In the genomic region with DNA sequence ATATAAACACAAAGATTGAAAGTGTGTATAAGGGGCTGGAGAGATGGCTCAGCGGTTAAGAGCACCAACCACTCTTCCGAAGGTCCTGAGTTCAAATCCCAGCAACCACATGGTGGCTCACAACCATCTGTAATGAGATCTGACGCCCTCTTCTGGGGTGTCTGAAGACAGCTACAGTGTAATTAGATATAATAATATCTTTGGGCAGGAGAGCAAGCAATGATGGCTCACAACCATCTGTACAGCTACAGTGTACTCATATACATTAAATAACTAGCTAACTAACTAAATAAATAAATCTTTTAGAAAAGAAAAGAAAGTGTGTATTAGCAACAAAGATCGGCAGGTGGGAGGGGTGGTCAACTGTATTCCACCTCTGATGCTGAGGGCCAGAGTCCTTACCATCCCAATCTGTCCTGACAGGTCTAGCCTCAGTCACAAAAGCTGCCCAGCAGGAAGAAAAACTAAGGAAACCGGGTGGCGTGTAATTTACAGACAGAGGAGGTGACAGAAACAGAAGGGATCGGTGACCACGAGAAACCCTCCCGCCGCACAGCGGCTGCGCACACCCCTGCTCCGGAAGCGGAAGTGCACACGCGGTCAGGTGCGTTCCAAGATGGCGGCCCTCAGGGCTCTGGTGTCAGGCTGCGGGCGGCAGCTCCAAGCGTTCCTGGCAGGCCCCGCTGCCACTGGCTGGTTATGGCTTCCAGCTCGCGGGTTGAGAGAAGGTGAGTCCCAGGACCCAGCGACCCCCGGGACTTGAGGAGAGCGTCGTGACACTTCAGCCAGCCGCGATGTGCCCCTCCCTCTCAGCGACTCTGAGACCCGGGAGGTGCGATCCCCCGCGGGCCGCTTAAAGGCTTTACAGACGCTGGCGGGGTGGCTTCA, we compare ENCODE assay signal across 1 mouse cellular context.
A peak's percentile ranks its signal among the peaks of the same experiment; 100 is the strongest.
TF ChIP-seq lines count a peak whose summit lies in the region.

A gene (plus strand): TSS at position 585 of the 888 bp plus-strand sequence.

TF ChIP-seq in CH12.LX, 34 proteins besides CTCF, POLR2A, EP300 and RAD21 (continued from another document):
- peak; percentile 92 for TF ChIP-seq HCFC1 (IDR thresholded peaks at IDR 0.05; ENCODE audit: low read depth, low read length)
- peak; percentile 56 for TF ChIP-seq IRF4 (IDR thresholded peaks at IDR 0.05; ENCODE audit: low read depth, low read length)
- no peak for TF ChIP-seq JUN (IDR thresholded peaks at IDR 0.05; ENCODE audit: insufficient read depth, low read depth, low read length)
- TF ChIP-seq MXI1 (IDR thresholded peaks at IDR 0.05; ENCODE audit: low read depth, low read length): peak; percentile 96
- peak; percentile 88 for TF ChIP-seq SIN3A (IDR thresholded peaks at IDR 0.05; ENCODE audit: low read length)
- peak; percentile 92; the same call in 1 of the 2 replicates for TF ChIP-seq KAT2A (IDR thresholded peaks at IDR 0.05; ENCODE audit: insufficient replicate concordance, low read length)
- peak; percentile 84 for TF ChIP-seq MYC (IDR thresholded peaks at IDR 0.05; ENCODE audit: low read depth, low read length)
- peak; percentile 93 for TF ChIP-seq ELF1 (IDR thresholded peaks at IDR 0.05; ENCODE audit: low read depth, low read length)
- no peak for TF ChIP-seq MAFK (IDR thresholded peaks at IDR 0.05; ENCODE audit: insufficient replicate concordance, low read length)
- peak; percentile 38; the same call in 1 of the 2 replicates for TF ChIP-seq USF2 (conservative IDR thresholded peaks at IDR 0.05; ENCODE audit: low read depth, low read length)
- peak; percentile 73; the same call in 1 of the 2 replicates for TF ChIP-seq MEF2A (IDR thresholded peaks at IDR 0.05; ENCODE audit: borderline replicate concordance, low read depth, low read length)
- no peak for TF ChIP-seq ZC3H11A (IDR thresholded peaks at IDR 0.05; ENCODE audit: low read depth, low read length)
- TF ChIP-seq NELFE (IDR thresholded peaks at IDR 0.05; ENCODE audit: low read depth, low read length): peak; percentile 93
- TF ChIP-seq POLR2AphosphoS2 (IDR thresholded peaks at IDR 0.05; ENCODE audit: low read depth, low read length): peak; percentile 79; the same call in 1 of the 2 replicates
- peak; percentile 86 for TF ChIP-seq ZMIZ1 (IDR thresholded peaks at IDR 0.05; ENCODE audit: low read depth, low read length)
- TF ChIP-seq GABPA (IDR thresholded peaks at IDR 0.05; ENCODE audit: insufficient replicate concordance, low read depth, low read length): peak; percentile 10; the same call in 1 of the 2 replicates
- TF ChIP-seq MAX (IDR thresholded peaks at IDR 0.05; ENCODE audit: low read length): peak; percentile 93
- peak; percentile 29; the same call in 1 of the 2 replicates for TF ChIP-seq ETS1 (conservative IDR thresholded peaks at IDR 0.05; ENCODE audit: low read depth, low read length)
- TF ChIP-seq ZKSCAN1 (IDR thresholded peaks at IDR 0.05; ENCODE audit: borderline replicate concordance, low read depth, low read length): no peak
- peak; percentile 75 for TF ChIP-seq BHLHE40 (IDR thresholded peaks at IDR 0.05; ENCODE audit: low read depth, low read length)
- 0 out of 2 replicates have a peak, but pooled peaks have one; percentile 45 for TF ChIP-seq MAZ (IDR thresholded peaks at IDR 0.05; ENCODE audit: low read depth, low read length)
- TF ChIP-seq RCOR1 (conservative IDR thresholded peaks at IDR 0.05; ENCODE audit: low read depth, low read length): 0 out of 2 replicates have a peak, but pooled peaks have one; percentile 62
- peak; percentile 89 for TF ChIP-seq TBP (conservative IDR thresholded peaks at IDR 0.05; ENCODE audit: low read depth, low read length)
- TF ChIP-seq CHD2 (IDR thresholded peaks at IDR 0.05; ENCODE audit: low read length): peak; percentile 78
- TF ChIP-seq CHD1 (IDR thresholded peaks at IDR 0.05; ENCODE audit: low read depth, low read length): no peak
- TF ChIP-seq ZNF384 (IDR thresholded peaks at IDR 0.05; ENCODE audit: low read depth, low read length): no peak
- TF ChIP-seq PAX5 (IDR thresholded peaks at IDR 0.05; ENCODE audit: low read length): no peak
- peak; percentile 96 for TF ChIP-seq TCF12 (IDR thresholded peaks at IDR 0.05; ENCODE audit: low read depth, low read length)
- TF ChIP-seq USF1 (IDR thresholded peaks at IDR 0.05; ENCODE audit: low read depth, low read length): peak; percentile 78
- TF ChIP-seq UBTF (IDR thresholded peaks at IDR 0.05; ENCODE audit: low read depth, low read length): 0 out of 2 replicates have a peak, but pooled peaks have one; percentile 36
- TF ChIP-seq NRF1 (IDR thresholded peaks at IDR 0.05; ENCODE audit: low read depth, low read length): peak; percentile 90
